Mouse (Mus musculus) liver, adult 2 months (tissue): ENCODE data around the gene Brf1.

ENCODE experiments used
- CTCF ChIP-seq: fragments of 200-500 bp; IDR thresholded peaks from 2 replicates; pipeline ENCODE4 v1.5.1; 2011; ENCODE audit warnings: low read depth, low read length, control low read depth
- POLR2A ChIP-seq: fragments of 200-500 bp; IDR thresholded peaks from 2 replicates; pipeline ENCODE4 v1.6.1; 2011; ENCODE audit warnings: low read length, control low read depth; ENCODE audit not compliant: insufficient read depth; ENCODE audit errors: extremely low read depth

DNA sequence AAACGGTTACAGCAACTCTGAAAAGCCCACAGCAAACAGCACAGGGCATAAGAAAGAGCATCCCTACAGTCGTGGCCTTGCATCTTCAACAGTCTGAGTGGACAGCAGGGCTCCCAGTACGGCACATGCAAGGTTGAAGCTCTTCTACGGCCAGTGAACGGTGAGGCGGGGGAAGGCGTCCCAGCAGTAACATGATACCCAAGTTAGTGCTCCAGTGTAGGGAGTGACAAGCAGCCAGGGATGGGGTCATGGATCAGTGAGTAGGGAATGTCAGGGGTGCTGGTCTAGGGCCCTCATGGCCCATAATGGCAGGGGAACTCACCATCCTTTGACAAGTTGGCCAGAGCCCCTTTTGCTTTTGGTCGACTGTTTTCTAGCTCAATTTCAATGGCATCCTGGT lies 31.6 kb downstream of the Brf1 start:
- TF ChIP-seq CTCF: no peak
- TF ChIP-seq POLR2A: no peak
